Mouse (Mus musculus) spleen, postnatal 14 days (tissue): ENCODE measurements around the gene Vmn2r62.
"Not testable (repeated sequence)": the region's sequence is repeated elsewhere in the genome, so short reads cannot be mapped to it uniquely, and the experiment has no call there.

ENCODE experiments used
- DNase-seq, 2 experiments: peaks; one replicate each; pipeline ENCODE4 v3.0.0; 2021 to 2022; ENCODE audit warnings: low spot score in 2 of 2

Vmn2r62 gene

GRCm38 (mm10) chr7:42793425-42793824 is at the start of gene Vmn2r62:
TSS of gene Vmn2r62 (minus strand) at chr7:42793525.
- not testable (repeated sequence) for DNase-seq

- DNase-seq, result not testable (repeated sequence)
Observed at GRCm38 (mm10) chr7:42838366-42838765, 45.0 kb upstream of the Vmn2r62 start.

GRCm38 (mm10) chr7:42832221-42832620 is 38.9 kb upstream of the Vmn2r62 start:
- DNase-seq, result no peak

DNA sequence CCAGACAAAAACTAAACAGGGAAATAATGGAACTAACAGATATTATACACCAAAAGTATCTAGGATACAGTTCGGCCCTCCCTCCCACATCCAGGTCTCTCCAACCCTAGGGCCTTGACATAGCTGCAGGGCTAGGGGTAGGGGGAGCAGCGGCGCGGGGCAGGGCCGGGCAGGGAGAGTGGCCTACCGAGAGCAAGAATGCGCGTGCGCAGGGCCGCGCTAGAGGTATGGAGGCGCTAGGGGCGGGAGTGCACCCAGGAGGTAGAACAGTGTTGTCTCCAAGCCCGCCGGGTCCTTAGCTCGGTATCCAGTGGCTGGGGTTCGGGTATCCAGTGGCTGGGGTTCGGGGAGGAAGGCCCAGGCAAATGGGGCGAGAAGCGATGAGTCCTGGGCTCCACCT is 43.5 kb downstream of the Vmn2r62 start:
- DNase-seq, result no peak

- no peak for DNase-seq
Observed at GRCm38 (mm10) chr7:42738536-42739210, 54.7 kb downstream of the Vmn2r62 start.

GRCm38 (mm10) chr7:42726917-42727316 is 66.4 kb downstream of the Vmn2r62 start, which contains the start of gene Gm17067:
TSS of gene Gm17067 (minus strand) at chr7:42727017.
- DNase-seq, result not testable (repeated sequence)
